Mouse (Mus musculus) liver, adult 2 months (tissue): ENCODE data around the gene Abhd13. TPM values are rescaled to one million over a fixed set of nuclear protein-coding genes. Genes with fewer than 3 reads are reported as not detected.

Experiments
- DNase-seq: peaks from one replicate; pipeline ENCODE4 v3.0.0-alpha.2; 2011; ENCODE audit warnings: low read depth, low spot score; ENCODE audit errors: extremely low read depth
- H3K27ac ChIP-seq: fragments of 200-500 bp; replicated peaks from 2 replicates; pipeline ENCODE4 v1.5.1; 2012; ENCODE audit warnings: low read depth, mild to moderate bottlenecking, control low read depth, inconsistent platforms, low read length; ENCODE audit not compliant: insufficient read depth
- H3K27me3 ChIP-seq: fragments of 200-500 bp; 2 replicates; pipeline ENCODE4 v1.6.1; 2012; ENCODE audit warnings: mild to moderate bottlenecking, moderate library complexity, low read length, inconsistent platforms; ENCODE audit not compliant: control insufficient read depth, insufficient read depth
- H3K36me3 ChIP-seq: fragments of 200-500 bp; 2 replicates; pipeline ENCODE4 v1.6.1; 2012; ENCODE audit warnings: low read length, inconsistent platforms; ENCODE audit not compliant: control insufficient read depth, insufficient read depth
- H3K4me1 ChIP-seq: fragments of 200-500 bp; 2 replicates; pipeline ENCODE4 v1.6.1; 2011; ENCODE audit warnings: low read length; ENCODE audit not compliant: control insufficient read depth, insufficient read depth
- H3K4me3 ChIP-seq: fragments of 200-500 bp; 2 replicates; pipeline ENCODE4 v1.5.1; 2011; ENCODE audit warnings: low read depth, mild to moderate bottlenecking, control low read depth, low read length, moderate library complexity; ENCODE audit not compliant: insufficient read depth
- H3K79me2 ChIP-seq: fragments of 200-500 bp; 2 replicates; pipeline ENCODE4 v1.6.1; 2012; ENCODE audit warnings: inconsistent platforms, mild to moderate bottlenecking, low read length, moderate library complexity; ENCODE audit not compliant: control insufficient read depth, insufficient read depth
- H3K9ac ChIP-seq: fragments of 200-500 bp; 2 replicates; pipeline ENCODE4 v1.6.1; 2012; ENCODE audit warnings: low read depth, mild to moderate bottlenecking, control low read depth, inconsistent platforms, low read length
- CTCF ChIP-seq: fragments of 200-500 bp; IDR thresholded peaks from 2 replicates; pipeline ENCODE4 v1.5.1; 2011; ENCODE audit warnings: low read depth, low read length, control low read depth
- POLR2A ChIP-seq: fragments of 200-500 bp; IDR thresholded peaks from 2 replicates; pipeline ENCODE4 v1.6.1; 2011; ENCODE audit warnings: low read length, control low read depth; ENCODE audit not compliant: insufficient read depth; ENCODE audit errors: extremely low read depth
- WGBS: fragments of 180-500 bp; shearing (Covaris S2); methylation state at CpG from one replicate; pipeline ENCODE4 v1.1.7; 2018; 5-methylcytosine and 5-hydroxymethylcytosine counted together
- polyA plus RNA-seq: library from polyadenylated mRNA; depleted of rRNA; stranded (reverse); fragments of >200 nt; gene quantifications from 2 replicates; pipeline ENCODE4 v1.2.3, GENCODE M21; 2012; rRNA removed
- total RNA-seq: library from RNA; depleted of rRNA; stranded (reverse); fragments of >200 nt; gene quantifications from 2 replicates; pipeline ENCODE4 v1.2.3, GENCODE M21; 2014; rRNA removed

The Abhd13 gene
- total and polyA plus RNA-seq, 2 experiments: 3.2 to 12.3 TPM

DNA sequence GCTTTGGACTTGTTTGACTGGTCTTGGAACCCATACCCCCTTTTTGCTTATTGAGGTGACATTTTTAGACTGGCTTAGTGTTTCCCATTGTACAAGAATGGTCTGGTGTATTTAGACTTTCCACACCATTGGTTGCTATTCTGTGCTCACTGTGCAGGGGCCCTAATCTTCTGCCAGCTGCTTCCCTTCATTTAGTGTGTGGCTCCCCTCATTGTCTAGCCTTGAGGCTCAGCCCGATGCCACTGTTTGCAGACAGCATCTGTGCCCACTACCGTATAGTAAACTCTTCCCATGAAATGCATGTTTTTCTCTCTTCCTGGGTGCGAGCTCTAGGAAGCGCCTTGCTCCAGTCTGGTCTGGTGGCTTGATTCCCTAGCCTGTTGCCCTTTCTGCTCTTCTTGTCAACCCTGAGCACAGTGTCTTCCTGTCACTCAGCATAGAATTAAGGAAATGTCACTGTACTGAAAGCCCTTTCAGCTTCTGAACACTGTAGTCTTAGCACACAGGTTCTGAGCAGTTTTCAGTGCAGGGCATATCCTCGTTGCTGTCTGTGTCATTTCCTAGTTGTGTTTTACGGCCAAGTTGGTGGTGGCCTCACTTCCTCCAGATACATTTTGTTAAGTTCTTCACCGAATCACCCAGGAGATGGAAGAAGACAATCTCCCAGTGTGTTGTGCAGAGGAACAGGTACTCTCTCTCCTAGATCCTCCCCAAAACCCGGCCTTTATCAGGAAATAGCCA, 53.0 kb downstream of the Abhd13 start:
- no peak overlapping the region for H3K4me3 ChIP-seq
- no peak overlapping the region for H3K27ac ChIP-seq
- no peaks in the 10 kb centered on the region for H3K79me2 ChIP-seq
- H3K9ac ChIP-seq: no peak overlapping the region
- TF ChIP-seq CTCF: no peak
- no peak for TF ChIP-seq POLR2A
- DNase-seq: no peak
- H3K4me1 ChIP-seq: peaks cover 2% of the 10 kb centered on the region; the same call in 1 of the 2 replicates
- peaks cover 2% of the 10 kb centered on the region for H3K27me3 ChIP-seq
- no peaks in the 10 kb centered on the region for H3K36me3 ChIP-seq
- 79% methylated on average over 8 of the region's 8 CpGs for WGBS

- TF ChIP-seq POLR2A: no peak
- TF ChIP-seq CTCF: no peak
- Histone ChIP-seq H3K4me3 (no peak overlapping the region), H3K36me3 (no peaks in the 10 kb centered on the region), H3K27ac (no peak overlapping the region), H3K79me2 (no peaks in the 10 kb centered on the region), H3K27me3 (peaks cover 2% of the 10 kb centered on the region), H3K4me1 (peaks cover 2% of the 10 kb centered on the region; the same call in 1 of the 2 replicates), H3K9ac (no peak overlapping the region)
- DNase-seq: no peak
- WGBS: 78% methylated on average over 9 of the region's 9 CpGs
These were observed 53.7 kb downstream of the Abhd13 start for GRCm38 (mm10) chr8:10031177-10031576.

DNA sequence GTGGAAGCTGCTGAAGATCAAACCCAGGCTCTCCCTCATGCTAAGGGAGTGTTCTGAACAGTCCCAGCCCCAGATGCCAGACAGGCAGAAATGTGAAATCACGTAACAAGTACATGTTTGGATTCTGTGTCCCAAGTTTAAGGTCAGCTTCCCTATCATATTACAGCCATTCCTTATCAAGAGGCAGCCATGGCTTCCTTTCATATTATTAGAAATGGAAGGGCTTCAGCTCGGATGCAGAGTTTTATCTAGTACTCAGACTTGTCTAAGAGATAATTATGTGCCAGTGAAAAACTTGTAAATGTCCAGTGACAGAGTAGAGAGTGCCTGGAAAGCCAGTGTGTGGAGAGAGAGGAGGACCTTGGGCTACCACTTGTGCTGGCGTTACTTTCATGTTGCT, 63.4 kb downstream of the Abhd13 start:
- Histone ChIP-seq H3K36me3 (no peaks in the 10 kb centered on the region), H3K27ac (no peak overlapping the region), H3K4me3 (no peak overlapping the region), H3K9ac (no peak overlapping the region), H3K79me2 (no peaks in the 10 kb centered on the region), H3K4me1 (no peaks in the 10 kb centered on the region; the same call in 1 of the 2 replicates), H3K27me3 (peaks cover 2% of the 10 kb centered on the region)
- DNase-seq: no peak
- TF ChIP-seq POLR2A (no peak), CTCF (no peak)
- WGBS: 44% methylated on average over 3 of the region's 3 CpGs

Other genes starting within 250 kb of the Abhd13 start
- gene Fam155a, start 206.5 kb upstream of the Abhd13 start, total RNA-seq: 0.07 and 0.09 TPM in 2 replicates
- not detected in 2 replicates for gene Fam155a, start 206.5 kb upstream of the Abhd13 start, polyA plus RNA-seq
- gene Gm10217, start 113.5 kb upstream of the Abhd13 start, total RNA-seq: not detected in 2 replicates
- not detected in 2 replicates for gene Gm10217, start 113.5 kb upstream of the Abhd13 start, polyA plus RNA-seq
- 1.2 and 1.9 TPM in 2 replicates for gene Lig4, start within 50 bp of the Abhd13 start, total RNA-seq
- gene Lig4, start within 50 bp of the Abhd13 start, polyA plus RNA-seq: 0.97 and 1.0 TPM in 2 replicates
- 0.13 and 0.37 TPM in 2 replicates for gene Tnfsf13b, start 28.8 kb downstream of the Abhd13 start, total RNA-seq
- 0.11 and 0.20 TPM in 2 replicates for gene Tnfsf13b, start 28.8 kb downstream of the Abhd13 start, polyA plus RNA-seq
- gene Myo16, start 176.2 kb downstream of the Abhd13 start, total RNA-seq: under 0.01 TPM in 1 of 2 replicates, not detected in the other
- not detected in 2 replicates for gene Myo16, start 176.2 kb downstream of the Abhd13 start, polyA plus RNA-seq